Mouse (Mus musculus) inflammation-experienced regulatory T-cells (primary cell): ENCODE results near the gene Ppp2r5d. TPM values are rescaled to one million over a fixed set of nuclear protein-coding genes. Genes with fewer than 3 reads are reported as not detected.

Source experiments
- polyA plus RNA-seq, 2 experiments: library from polyadenylated mRNA; unstranded; fragments of 100-300 nt; shearing (Covaris generic); gene quantifications; one replicate each; pipeline ENCODE4 v1.2.1; 2017

Gene Ppp2r5d
- 10 to 100 TPM; 68.8 to 83.5 TPM for polyA plus RNA-seq

DNA sequence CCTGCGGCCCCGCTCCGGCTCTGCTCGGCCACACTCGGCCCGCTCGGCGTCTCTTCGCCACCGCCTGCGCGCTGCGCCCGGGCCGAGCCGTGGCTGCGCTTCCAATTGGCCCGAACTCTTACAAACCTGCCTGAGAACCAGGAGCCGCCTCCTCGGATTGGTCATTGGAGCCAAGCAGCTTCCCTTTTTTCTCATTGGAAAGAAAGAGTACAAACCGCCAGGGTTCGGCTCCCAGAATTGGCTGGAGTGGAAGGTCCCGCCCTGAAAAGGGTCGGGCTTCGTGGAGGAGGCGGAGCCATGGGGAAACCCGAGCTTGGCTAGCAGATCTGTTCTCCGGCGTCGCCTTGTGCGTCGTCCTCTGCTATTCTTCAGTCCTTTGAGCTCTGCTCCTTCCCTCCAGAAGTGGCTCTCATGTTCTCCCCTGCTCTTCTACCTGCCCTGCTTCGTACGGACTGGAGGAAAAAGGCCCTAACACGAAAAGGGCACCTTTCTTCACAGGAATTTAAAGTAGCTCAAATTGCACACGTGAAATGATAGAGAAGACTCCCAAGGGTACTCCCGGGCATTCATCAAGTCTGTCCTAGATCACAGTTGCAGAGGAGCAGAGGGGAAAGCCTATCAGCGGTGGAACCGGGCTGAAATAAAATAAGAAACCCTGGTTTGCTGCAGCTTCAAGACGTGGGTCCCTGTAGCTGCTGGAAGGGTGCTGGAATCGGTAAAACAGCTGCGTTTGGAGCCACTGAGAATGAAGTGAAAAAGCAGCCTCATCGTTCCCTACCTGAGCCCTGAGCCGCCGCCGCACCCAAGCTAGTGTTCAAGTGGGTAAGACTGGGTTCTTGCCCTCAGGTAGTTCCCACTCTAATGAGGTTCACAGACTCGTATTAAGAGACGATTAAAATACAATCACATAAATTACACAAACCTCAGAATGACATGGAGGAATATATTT is at the start of gene Ppp2r5d:
Ppp2r5d (minus strand) TSS at position 225 of the 949 bp plus-strand sequence.

DNA sequence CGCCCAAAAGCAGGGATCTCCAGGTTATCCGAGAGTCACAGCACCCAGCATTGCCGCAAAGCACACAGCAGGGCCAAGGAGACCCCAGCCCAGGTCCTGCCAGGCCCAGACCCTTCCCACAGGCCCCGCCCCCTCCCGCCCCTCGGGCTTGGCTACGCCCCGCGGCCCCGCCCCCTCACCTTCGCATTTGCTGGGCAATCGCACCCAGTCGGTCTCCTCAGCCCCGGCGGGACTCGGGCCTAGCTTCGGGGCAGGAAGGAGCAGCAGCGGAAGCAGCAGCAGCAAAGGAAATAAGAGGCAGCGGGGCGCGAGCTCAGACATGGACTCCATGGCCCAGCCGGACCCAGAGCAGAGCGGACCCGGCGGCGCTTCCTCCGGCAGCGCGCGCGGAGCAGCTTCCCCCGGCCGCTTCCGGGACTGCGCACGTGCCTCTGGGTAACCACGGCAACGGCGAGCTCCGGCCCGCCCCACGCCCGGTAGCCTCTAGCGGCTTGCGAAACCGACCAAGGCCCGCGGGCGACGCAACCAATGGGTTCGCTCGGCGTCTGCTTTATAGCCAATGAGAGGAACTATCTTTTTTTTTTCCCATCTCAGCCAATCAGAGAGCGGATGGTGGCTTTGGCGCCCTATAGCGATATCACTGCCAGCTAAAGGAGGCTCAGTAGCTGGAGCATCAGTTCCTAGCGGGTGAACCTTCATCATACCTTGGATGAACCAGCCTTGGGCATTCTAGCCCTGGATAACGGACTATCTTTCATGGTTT is 47.1 kb upstream of the Ppp2r5d start, which contains the start of gene Cnpy3:
Cnpy3 (minus strand) TSS at position 421 of the 763 bp plus-strand sequence.

DNA sequence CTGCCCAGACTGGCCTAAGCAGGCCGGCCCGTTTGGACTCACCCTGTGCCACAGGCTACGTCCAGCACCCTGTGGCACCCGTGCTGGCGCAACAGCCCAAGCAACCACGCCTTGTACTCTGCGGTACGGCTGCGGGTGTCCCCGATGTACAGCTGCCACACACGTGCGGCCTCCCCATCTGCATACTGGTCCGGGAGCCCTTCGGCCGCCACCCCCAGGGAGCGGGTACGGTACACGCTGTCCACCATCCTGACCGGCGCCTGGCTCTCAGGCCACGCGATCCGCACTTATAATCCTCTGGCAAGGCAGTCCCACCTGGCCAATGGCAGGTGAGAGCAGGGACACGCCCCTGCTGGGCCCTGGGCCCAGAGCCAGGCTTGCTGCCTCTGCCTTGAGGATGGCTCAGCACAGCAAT is 24.0 kb upstream of the Ppp2r5d start, which contains the start of gene Gnmt:
Gnmt (minus strand) TSS at position 265 of the 415 bp plus-strand sequence.

DNA sequence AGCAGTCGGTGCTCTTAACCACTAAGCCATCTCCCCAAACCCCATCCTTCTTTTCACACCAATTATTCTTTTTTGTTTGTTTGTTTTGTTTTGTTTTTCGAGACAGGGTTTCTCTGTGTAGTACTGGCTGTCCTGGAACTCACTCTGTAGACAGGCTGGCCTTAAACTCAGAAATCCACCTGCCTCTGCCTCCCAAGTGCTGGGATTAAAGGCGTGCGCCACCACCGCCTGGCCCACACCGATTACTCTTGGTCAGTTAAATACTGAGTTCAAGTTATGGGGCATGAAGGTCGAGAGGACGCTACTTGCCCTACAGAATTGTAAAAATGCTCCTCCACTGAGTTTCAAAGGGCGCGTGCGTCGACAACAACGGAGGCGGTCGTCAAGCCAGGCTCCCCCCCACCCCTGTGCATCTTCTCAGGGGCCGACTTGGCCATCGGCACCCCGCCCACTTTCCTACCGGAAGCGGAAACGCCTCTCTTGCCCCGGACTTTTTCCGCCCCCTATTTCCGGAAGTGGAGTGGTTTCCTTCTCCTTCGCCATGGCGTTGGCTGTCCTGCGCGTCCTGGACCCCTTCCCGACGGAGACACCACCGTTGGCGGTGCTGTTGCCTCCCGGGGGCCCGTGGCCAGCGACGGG is 6.2 kb upstream of the Ppp2r5d start, which contains the start of gene Pex6:
Pex6 (plus strand) TSS at position 505 of the 639 bp plus-strand sequence.

DNA sequence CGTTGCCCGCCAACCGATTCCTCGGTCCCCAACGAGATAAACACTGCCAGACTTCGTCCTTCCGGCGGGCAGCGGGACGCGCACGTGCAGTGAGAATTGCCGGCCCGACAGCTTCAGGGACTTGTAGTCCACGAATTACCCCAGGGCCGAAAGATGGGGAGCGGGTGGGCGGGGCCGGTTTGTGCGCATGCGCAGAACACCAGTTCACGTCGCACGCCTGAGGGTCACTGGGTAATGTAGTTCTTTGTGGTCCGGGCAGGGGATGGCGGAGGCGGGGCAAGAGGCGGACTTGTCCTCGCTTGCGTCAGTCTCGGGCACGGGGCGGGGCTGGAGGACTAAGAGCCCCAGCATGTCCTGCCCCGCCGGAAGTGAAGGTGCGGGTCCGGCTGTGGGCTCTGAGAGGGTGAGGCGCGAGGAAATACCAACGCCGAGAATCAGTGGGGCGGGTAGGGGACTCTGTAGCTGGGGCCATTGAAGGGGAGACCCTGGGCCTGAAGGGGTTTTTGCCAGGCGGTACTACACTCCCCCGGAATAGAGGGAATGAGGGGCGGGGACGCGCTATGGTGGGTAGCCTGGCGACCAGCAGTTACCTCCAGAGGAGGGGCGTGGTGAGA is 24.0 kb downstream of the Ppp2r5d start, which contains the start of gene Klhdc3:
Klhdc3 (minus strand) TSS at position 155 of the 614 bp plus-strand sequence.

DNA sequence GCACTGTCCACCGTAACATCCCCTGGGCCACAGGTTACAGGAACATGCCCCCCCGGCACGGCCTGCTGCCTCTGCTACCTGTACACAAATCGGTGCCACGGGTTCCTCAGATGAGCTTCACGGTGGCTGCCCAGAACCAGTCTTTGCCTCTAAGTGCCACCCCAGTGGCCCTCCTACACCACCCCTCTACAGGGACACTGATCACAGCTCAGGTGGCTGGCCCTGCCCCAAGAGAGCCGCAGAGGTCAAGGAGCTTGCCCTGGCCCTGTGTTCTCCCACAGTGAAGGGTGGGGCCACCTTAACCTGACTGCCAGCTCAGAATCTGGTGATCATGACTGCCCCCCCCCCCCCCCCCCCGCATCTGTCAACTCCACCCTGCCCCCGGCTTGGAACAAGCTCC is 26.5 kb downstream of the Ppp2r5d start, which contains the start of gene Mea1:
Mea1 (plus strand) TSS at position 378 of the 400 bp plus-strand sequence.

DNA sequence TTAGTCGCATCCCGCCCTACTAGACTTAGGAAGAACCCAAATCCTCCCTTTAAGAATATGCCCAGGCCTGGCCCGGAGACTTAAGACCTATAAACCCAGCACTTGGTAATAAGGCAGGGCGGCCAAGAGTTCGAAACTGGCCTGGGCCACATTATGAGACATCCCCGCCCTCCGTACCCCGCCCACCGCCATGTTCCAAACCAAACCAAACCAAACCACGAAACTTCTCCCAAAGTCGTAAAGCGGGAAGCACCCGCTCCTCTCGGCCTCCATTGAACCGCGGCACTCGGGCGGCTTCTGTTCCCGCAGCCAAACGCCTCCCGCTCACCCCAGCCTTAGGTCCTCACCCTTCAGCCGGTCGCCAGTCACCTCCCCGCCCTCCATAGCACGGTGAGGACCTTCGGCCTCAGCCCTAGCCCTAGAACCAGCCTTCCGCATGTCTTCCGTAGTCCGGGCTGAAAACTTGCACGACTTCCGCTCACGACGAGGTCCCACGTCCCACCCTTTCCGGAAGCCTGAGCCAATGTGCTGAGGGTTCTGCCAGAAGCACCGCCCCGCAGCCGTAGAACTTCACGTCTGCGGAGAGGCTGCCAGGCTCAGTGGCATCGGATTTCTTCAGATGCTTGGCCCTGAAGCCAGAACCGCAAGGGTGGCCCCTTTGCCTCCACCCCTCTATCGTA is 30.9 kb downstream of the Ppp2r5d start, which contains the start of gene Rrp36:
Rrp36 (minus strand) TSS at position 503 of the 680 bp plus-strand sequence.

DNA sequence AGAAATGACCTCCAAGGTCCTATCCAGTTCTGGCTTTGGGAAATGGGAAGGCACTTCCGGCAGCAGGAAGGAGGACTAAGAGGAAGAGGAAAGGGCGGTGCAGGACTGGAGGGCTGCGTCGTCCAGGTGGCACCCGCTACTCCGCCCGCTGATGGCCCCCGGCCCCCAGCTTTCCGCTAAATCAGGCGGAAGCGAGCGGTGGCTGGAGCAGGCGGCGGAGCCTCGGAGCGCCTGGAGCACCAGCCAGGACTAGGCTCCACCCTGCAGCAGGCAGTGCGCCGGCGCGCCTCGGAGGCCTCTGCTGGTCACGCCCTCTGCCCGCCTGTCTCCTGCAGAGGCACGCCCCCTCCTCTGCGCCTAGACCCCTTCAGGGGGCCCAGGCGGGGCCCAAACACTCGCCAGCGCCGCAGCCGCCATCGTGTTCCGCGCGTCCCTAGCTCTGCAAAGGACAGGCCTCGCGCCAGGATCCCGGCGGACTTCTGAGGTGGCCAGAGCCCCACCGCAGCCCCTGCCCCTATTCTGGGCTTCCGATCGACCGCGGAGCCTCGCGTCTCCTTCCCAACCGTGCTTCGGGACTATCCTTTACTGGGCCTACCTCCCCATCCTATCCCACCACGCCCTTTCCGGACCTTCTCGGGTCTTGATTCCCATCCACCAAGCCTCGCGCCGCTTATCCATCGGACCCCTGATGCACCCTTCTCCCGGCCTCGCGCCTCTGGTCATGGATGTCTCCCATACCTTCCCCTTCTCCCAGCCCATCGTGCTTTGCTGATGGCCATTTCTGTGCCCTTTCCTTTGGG is 54.5 kb downstream of the Ppp2r5d start, which contains the start of gene Cul7:
Cul7 (plus strand) TSS at position 106 of the 800 bp plus-strand sequence.

DNA sequence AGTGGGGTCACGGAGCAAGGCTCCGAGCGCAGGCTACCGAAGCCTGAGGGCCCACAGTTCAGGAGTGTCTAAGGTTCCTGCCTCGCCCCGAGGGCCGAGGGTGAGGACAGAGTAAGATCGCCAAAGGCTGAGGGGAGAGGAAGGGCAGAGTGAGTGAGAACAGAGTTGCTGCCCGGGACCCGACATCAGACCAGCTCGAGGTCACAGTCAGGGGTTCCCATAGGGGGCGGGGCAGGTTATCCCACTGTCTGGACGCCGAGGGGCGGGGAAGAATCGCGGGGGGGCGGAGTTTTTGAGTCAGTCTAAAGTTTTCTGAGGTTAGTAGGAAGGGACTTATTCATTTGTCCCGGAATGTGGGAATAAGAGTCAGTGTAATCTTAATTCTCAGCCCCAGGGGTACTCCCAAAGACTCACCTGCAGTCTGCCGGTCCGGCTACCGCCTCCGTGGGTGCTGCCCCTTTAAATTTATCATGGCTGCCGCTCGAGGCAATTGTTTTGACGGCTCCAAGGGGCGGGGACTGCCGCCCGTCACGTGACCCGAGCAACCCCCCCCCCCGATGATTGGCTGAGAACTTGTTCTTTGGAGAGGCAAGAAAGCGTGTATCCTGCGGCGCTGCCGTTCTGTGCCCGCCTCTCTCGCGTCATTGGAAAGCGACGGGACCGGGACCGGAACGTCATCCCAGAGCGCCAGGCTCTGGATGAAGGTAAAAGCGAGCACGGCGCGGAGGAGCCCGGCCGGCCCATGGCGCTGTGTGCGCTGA is 59.2 kb downstream of the Ppp2r5d start, which contains the start of the genes Klc4 and Mrpl2:
Klc4 (minus strand) TSS at position 462 of the 761 bp plus-strand sequence.
Mrpl2 (plus strand) TSS at position 669 of the 761 bp plus-strand sequence.

Other genes starting within 250 kb of the Ppp2r5d start
- 1 to 10 TPM; 1.1 to 1.6 TPM for gene Ttbk1, start 217.4 kb downstream of the Ppp2r5d start, polyA plus RNA-seq
- 1 to 10 TPM in 1 of 2 experiments, under 1 TPM in 1; 0.55 to 4.5 TPM for gene Dnph1, start 208.4 kb downstream of the Ppp2r5d start, polyA plus RNA-seq
- 1 to 10 TPM; 6.1 to 7.9 TPM for gene Cul9, start 158.7 kb downstream of the Ppp2r5d start, polyA plus RNA-seq
- 10 to 100 TPM; 37.4 to 37.8 TPM for gene Srf, start 148.9 kb downstream of the Ppp2r5d start, polyA plus RNA-seq
- gene Ptk7, start 75.6 kb downstream of the Ppp2r5d start, polyA plus RNA-seq = under 1 TPM; 0.05 to 0.65 TPM
- gene Klc4, start 59.1 kb downstream of the Ppp2r5d start, polyA plus RNA-seq = 10 to 100 TPM; 20.3 to 22.7 TPM
- 10 to 100 TPM; 43.1 to 70.4 TPM for gene Mrpl2, start 58.9 kb downstream of the Ppp2r5d start, polyA plus RNA-seq
- 10 to 100 TPM in 1 of 2 experiments, 1 to 10 TPM in 1; 4.5 to 10.7 TPM for gene Cul7, start 54.8 kb downstream of the Ppp2r5d start, polyA plus RNA-seq
- gene Rrp36, start 30.8 kb downstream of the Ppp2r5d start, polyA plus RNA-seq = 10 to 100 TPM; 58.4 to 61.9 TPM
- 100 to 1,000 TPM; 121 to 157 TPM for gene Mea1, start 26.3 kb downstream of the Ppp2r5d start, polyA plus RNA-seq
- 10 to 100 TPM; 49.1 to 55.5 TPM for gene Klhdc3, start 24.2 kb downstream of the Ppp2r5d start, polyA plus RNA-seq
- 10 to 100 TPM; 46.9 to 49.2 TPM for gene Pex6, start 6.4 kb upstream of the Ppp2r5d start, polyA plus RNA-seq
- gene Gnmt, start 24.1 kb upstream of the Ppp2r5d start, polyA plus RNA-seq = 1 to 10 TPM; 1.2 to 2.7 TPM
- gene Cnpy3, start 47.1 kb upstream of the Ppp2r5d start, polyA plus RNA-seq = 10 to 100 TPM; 52.9 to 67.7 TPM
- gene Ptcra, start 58.6 kb upstream of the Ppp2r5d start, polyA plus RNA-seq = under 1 TPM in 1 of 2 experiments, not detected in 1; 0.66 TPM
- 10 to 100 TPM; 25.3 to 26.4 TPM for gene 2310039H08Rik, start 67.5 kb upstream of the Ppp2r5d start, polyA plus RNA-seq
- gene Rpl7l1, start 77.6 kb upstream of the Ppp2r5d start, polyA plus RNA-seq = 100 to 1,000 TPM; 118 to 123 TPM
- 10 to 100 TPM; 35.0 to 36.8 TPM for gene Bicral, start 153.4 kb upstream of the Ppp2r5d start, polyA plus RNA-seq
- gene Tbcc, start 185.6 kb upstream of the Ppp2r5d start, polyA plus RNA-seq = 10 to 100 TPM; 52.3 to 54.9 TPM
- gene Prph2, start 205.3 kb upstream of the Ppp2r5d start, polyA plus RNA-seq = 1 to 10 TPM in 1 of 2 experiments, under 1 TPM in 1; 0.41 to 1.3 TPM